Mouse (Mus musculus) gastrocnemius, adult 2 months (tissue): ENCODE results near the gene R3hdm4. TPM values are rescaled to one million over a fixed set of nuclear protein-coding genes. Genes with fewer than 3 reads are reported as not detected.

ENCODE experiments used
- DNase-seq: peaks from one replicate; pipeline ENCODE4 v3.0.0; 2022
- H3K27ac ChIP-seq: fragments of 200-600 bp; 2 replicates; pipeline ENCODE4 v1.8.1; 2022; ENCODE audit warnings: mild to moderate bottlenecking
- H3K4me3 ChIP-seq: fragments of 200-600 bp; 2 replicates; pipeline ENCODE4 v1.8.1; 2022; ENCODE audit warnings: mild to moderate bottlenecking, moderate library complexity
- CTCF ChIP-seq: fragments of 200-600 bp; IDR thresholded peaks from 2 replicates; pipeline ENCODE4 v1.8.1; 2022; ENCODE audit warnings: antibody characterized with exemption, mild to moderate bottlenecking, moderate library complexity
- intact Hi-C: fragments of 180-260 bp; cut with DNase I; formaldehyde crosslinking; loops from one replicate; pipeline ENCODE4 v1.15.1; 2025
- total RNA-seq, 2 experiments: library from RNA; stranded (reverse); gene quantifications; 2 replicates each; pipeline ENCODE4 v1.2.3; 2021

Gene R3hdm4
- total RNA-seq, 2 experiments from 2014 or later, result 107 to 121 TPM

GRCm38 (mm10) chr10:79936911-79937441, 16.0 kb upstream of the R3hdm4 start:
- peak; percentile 88 for DNase-seq
- peak overlapping the region; percentile 63 for H3K27ac ChIP-seq
- peak overlapping the region; percentile 55 for H3K4me3 ChIP-seq
- intact Hi-C loops, result loop anchor here (2.0 kb wide), 1 partner anchor 16 kb away; no protein-coding TSS in a partner anchor
- TF ChIP-seq CTCF, result no peak

- intact Hi-C loops, result loop anchor here (2.0 kb wide), 1 partner anchor 16 kb away; no protein-coding TSS in a partner anchor
- Histone ChIP-seq H3K27ac (peak overlapping the region; percentile 63), H3K4me3 (peak overlapping the region; percentile 55)
- no peak for TF ChIP-seq CTCF
- DNase-seq, result no peak
Observed at GRCm38 (mm10) chr10:79936284-79936910, 15.4 kb upstream of the R3hdm4 start.

- DNase-seq, result no peak
- no peak for TF ChIP-seq CTCF
- Histone ChIP-seq H3K4me3 (0 out of 2 replicates have a peak overlapping the region, but pooled peaks have one; percentile 5), H3K27ac (peak overlapping the region; percentile 77)
- intact Hi-C loops, result no loop called here
Observed at GRCm38 (mm10) chr10:79934794-79935569, 14.0 kb upstream of the R3hdm4 start.

- peak; percentile 96 for DNase-seq
- no peak for TF ChIP-seq CTCF
- Histone ChIP-seq H3K4me3 (peak overlapping the region; percentile 5), H3K27ac (peak overlapping the region; percentile 77)
- intact Hi-C loops, result no loop called here
Observed at GRCm38 (mm10) chr10:79934272-79934721, 13.3 kb upstream of the R3hdm4 start.

- intact Hi-C loops, result no loop called here
- peak overlapping the region; percentile 5 for H3K4me3 ChIP-seq
- no peak for DNase-seq
- H3K27ac ChIP-seq, result peak overlapping the region; percentile 77
- no peak for TF ChIP-seq CTCF
Observed at GRCm38 (mm10) chr10:79933861-79934260, 12.9 kb upstream of the R3hdm4 start.

GRCm38 (mm10) chr10:79933145-79933679, 12.2 kb upstream of the R3hdm4 start:
- no peak for TF ChIP-seq CTCF
- Histone ChIP-seq H3K4me3 (peak overlapping the region; percentile 1; the same call in 1 of the 2 replicates), H3K27ac (peak overlapping the region; percentile 77)
- DNase-seq, result peak; percentile 52
- intact Hi-C loops, result no loop called here

- no peak for TF ChIP-seq CTCF
- intact Hi-C loops, result no loop called here
- peak overlapping the region; percentile 77 for H3K27ac ChIP-seq
- H3K4me3 ChIP-seq, result peak overlapping the region; percentile 1; the same call in 1 of the 2 replicates
- DNase-seq, result peak; percentile 88
Observed at GRCm38 (mm10) chr10:79932736-79933135, 11.7 kb upstream of the R3hdm4 start.

- Histone ChIP-seq H3K27ac (peak overlapping the region; percentile 77; the same call in 1 of the 2 replicates), H3K4me3 (no peak overlapping the region)
- TF ChIP-seq CTCF, result no peak
- intact Hi-C loops, result no loop called here
- no peak for DNase-seq
Observed at GRCm38 (mm10) chr10:79931797-79932196, 10.8 kb upstream of the R3hdm4 start.

GRCm38 (mm10) chr10:79930826-79931186, 9.8 kb upstream of the R3hdm4 start:
- no peak overlapping the region for H3K4me3 ChIP-seq

GRCm38 (mm10) chr10:79929967-79930825, 9.2 kb upstream of the R3hdm4 start:
- intact Hi-C loops, result no loop called here
- Histone ChIP-seq H3K4me3 (no peak overlapping the region), H3K27ac (no peak overlapping the region)
- TF ChIP-seq CTCF, result no peak
- DNase-seq, result no peak

More at GRCm38 (mm10) chr10:79930826-79931186, 9.8 kb upstream of the R3hdm4 start:
- no peak for TF ChIP-seq CTCF
- DNase-seq, result no peak
- intact Hi-C loops, result no loop called here
- no peak overlapping the region for H3K27ac ChIP-seq

GRCm38 (mm10) chr10:79928907-79929701, 8.1 kb upstream of the R3hdm4 start:
- no peak for DNase-seq
- Histone ChIP-seq H3K4me3 (peak overlapping the region; percentile 11; the same call in 1 of the 2 replicates), H3K27ac (no peak overlapping the region)
- intact Hi-C loops, result no loop called here
- TF ChIP-seq CTCF, result no peak
